Mouse (Mus musculus): ENCODE data around the gene Glp1r.

Gene Glp1r

GRCm38 (mm10) chr17:30901627-30902026 is at the start of gene Glp1r:
Gene Glp1r, plus strand, starts transcription at chr17:30901817.
- DNase-seq (ENCODE audit: low spot score): no peak

DNA sequence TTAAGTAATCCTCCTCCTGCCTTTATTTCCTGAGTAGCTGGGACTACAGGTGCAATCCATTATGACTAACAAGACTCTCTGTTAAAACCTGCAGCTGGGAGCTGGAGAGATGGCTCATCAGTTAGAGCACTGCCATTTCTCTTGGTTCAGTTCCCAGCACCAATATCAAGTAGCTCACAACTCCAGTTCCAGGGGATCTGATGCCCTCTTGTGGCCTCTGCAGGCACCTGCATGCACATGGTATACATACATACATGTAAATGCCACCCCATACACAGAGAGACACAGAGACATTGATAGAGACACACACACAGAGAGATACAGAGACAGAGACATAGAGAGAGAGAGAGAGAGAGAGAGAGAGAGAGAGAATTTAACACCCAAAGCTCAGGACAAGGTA is 49.3 kb upstream of the Glp1r start:
- DNase-seq (ENCODE audit: low spot score): no peak

DNA sequence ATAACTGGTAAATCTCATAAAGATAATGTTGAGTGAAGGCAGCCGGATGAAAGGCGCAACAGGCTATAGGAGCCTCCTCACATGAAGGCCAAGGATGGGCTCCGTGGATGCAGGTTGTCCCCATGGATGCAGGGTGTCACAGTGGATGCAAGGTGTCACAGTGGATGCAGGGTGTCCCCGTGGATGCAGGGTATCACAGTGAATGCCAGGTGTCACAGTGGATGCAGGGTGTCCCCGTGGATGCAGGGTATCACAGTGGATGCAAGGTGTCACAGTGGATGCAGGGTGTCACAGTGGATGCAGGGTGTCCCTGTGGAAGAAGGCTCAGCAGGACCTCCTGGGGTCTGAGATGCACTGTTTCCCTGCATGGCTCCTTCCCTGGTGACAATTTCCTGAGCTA is 44.3 kb upstream of the Glp1r start:
- DNase-seq (ENCODE audit: low spot score): no peak

- no peak for DNase-seq (ENCODE audit: low spot score)
These were observed 42.9 kb upstream of the Glp1r start for GRCm38 (mm10) chr17:30858586-30859259.

DNA sequence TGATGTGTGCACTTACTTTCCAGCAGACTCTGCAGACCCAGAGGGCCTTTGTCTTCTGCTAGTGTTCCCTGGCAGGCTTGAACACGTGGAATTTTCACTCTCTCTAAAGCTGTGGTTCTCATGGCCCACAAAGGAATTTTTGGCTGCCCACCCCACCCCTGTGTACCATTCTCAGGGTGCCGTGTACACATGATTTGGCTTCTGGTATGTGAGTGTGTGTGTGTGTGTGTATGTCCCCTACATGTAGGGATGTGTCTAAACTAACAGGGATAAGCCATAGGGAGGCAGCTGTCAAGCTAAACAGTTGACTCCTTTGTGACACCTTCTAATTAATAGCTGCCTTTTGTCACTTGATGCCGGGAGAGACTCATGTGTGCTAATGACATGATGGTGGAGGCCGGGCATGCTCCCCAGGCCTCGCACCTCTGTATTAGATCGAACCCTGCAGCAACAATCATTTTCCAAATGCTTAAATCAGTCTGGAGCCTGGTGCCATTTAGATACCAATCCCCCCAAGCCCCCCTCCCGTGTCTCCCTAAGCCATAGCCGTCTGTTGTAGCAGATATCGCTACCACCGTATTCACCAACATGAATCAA is 41.5 kb upstream of the Glp1r start:
- no peak for DNase-seq (ENCODE audit: low spot score)

- no peak for DNase-seq (ENCODE audit: low spot score)
These were observed 41.0 kb upstream of the Glp1r start for GRCm38 (mm10) chr17:30860606-30861005.

GRCm38 (mm10) chr17:30866281-30866680 is 35.3 kb upstream of the Glp1r start:
- DNase-seq (ENCODE audit: low spot score): no peak

- DNase-seq (ENCODE audit: low spot score): no peak
These were observed 34.7 kb upstream of the Glp1r start for GRCm38 (mm10) chr17:30866966-30867365.

DNA sequence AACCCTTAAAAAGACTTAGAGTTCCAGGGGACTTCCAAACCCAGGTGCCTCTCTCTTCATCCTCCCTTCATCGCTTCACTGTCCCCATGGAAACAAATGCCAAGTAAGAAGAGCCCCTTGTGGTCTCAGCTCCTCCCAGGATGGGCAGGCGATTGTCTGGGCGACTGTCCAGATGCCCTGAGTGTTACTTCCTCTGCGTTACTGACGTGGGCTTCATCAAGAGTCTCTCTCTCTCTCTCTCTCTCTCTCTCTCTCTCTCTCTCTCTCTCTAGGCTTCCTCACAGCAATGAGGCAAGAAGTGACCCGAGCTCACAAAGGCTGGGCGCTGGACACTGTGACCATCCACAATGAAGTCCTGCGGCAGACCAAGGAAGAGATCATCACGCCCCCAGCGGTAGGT is 30.6 kb upstream of the Glp1r start:
- no peak for DNase-seq (ENCODE audit: low spot score)

GRCm38 (mm10) chr17:30874276-30874675 is 27.3 kb upstream of the Glp1r start:
- no peak for DNase-seq (ENCODE audit: low spot score)

DNA sequence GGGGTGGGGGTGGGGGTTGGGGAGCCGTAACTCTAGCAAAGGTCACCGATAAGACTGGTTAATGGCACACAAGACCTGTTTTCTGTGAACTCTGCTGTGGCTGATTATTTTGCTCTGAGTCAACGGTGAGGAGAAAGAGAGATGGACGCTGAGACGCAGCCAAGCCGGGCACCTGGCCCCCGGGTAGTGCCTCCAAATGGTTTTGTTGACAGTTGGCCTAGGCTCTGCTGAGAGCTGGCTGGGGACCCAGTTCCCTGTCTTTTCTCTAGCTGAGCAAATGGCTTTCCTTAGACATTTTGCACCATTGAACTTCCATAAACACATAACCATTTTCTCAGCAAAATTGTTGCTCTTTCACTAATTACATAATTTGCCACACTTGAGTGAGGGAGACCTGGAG is 24.2 kb upstream of the Glp1r start:
- no peak for DNase-seq (ENCODE audit: low spot score)

DNA sequence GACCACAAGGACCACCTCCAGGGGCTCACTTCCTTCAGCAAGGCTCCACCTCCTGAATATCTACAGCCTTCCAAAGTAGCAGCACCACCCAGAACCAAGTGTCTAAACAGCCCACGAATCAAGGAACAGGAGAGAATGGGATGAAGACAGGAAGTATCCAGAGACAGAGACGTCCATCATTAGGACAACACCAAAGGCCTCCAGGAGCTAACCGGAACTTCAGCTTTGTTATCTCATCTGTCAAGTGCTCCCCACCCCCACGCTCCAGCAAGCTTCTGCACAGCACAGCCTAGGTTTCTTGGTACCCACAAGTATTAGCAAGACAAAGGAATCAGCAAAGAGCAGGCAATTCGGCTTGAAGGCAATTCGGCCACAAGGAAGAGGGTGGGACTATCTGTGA is 23.0 kb upstream of the Glp1r start:
- no peak for DNase-seq (ENCODE audit: low spot score)

DNA sequence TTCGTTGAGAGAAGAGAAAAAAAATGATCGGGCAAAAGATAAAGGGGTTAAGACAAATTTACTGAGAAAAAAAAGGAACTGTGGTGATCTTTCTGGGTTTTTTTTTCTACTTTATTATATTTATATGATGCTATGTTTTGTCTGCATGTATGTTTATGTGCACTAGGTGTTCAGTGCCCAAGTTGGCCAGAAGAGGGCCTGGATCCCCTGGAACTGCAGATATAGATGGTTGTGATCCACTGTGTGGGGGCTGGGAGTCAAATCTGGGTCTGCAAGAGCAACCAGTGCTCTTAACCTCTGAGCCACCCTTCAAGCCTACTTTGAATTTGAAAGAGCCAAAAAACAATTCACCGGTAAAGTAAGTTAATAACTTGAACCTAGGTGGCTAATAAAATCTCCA is 21.2 kb upstream of the Glp1r start:
- no peak for DNase-seq (ENCODE audit: low spot score)

DNA sequence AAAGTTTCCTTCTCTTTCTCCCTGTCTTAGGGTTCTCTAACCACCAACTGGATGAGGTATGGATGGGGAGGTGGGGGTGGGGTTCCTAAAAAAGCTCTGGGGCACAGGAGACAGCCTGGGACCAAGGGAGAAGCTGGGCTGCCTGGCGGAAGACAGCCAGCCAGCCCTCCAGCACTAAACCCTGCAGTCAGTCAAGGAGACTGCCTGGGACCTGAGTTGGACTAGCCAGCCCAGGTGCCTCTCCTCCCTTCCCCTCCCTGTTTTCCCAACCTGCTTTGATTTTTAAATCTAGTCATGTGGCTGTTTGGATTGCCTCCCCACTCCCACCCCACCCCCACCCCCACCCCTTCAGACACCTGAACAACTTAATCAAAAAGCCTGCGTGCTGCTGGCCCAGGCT is 20.6 kb upstream of the Glp1r start:
- no peak for DNase-seq (ENCODE audit: low spot score)

DNA sequence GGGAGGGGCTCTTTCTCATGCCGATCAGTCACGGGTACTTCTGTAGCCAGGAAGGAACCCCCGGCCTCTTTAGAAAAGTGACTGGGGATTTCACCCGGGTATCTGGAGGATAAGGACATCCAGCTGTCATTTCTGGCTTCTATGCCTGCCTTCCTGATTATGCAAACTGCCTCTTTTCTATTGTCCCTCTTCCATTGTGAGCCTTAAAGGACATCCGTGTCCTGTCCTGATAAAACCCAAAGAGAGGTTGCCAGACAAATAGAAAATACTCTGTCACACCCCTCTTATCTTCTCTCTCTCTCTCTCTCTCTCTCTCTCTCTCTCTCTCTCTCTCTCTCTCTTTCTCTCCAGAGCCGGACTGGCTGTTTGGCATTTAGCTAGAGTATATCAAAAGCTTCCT is 19.4 kb upstream of the Glp1r start:
- DNase-seq (ENCODE audit: low spot score): no peak

DNA sequence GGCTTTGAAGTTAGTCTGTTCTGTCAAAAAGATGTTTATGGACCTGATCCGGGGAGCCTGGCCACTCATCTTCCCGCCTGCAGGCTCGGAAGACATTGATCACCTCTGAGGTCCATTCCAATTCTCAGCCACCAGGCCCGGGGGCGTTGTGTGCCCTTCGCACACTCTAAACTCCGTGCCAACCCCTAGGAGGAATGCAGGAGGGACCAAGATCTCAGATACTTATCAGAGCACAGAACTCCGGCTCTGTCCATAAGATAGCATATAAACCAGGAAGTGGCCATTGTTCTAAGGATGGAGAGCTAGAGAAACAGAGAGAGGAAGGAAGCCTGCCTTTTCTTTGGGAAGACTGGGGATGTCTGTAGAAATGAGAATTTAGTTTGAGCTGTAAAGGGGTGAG is 18.1 kb upstream of the Glp1r start:
- no peak for DNase-seq (ENCODE audit: low spot score)

DNA sequence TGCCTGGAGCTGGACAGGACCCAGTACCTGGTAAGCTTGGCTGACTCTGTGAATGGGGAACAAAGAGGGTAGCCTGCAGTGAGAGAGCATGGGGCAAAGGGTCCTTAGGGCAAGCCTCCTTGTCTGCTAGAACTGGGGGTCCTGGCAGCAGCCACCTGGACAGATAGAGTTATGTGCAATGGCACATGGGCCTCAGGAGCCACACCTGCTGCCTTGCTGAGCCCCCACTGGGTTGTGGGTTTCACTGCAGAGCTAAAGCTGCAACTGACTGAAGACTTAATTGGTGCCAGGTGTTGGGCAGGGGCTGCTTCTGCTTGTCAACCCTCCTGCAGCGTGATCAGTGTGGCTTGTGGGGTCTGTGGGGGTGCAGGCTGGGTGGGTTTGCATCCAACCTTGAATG is 9.5 kb upstream of the Glp1r start:
- no peak for DNase-seq (ENCODE audit: low spot score)

DNA sequence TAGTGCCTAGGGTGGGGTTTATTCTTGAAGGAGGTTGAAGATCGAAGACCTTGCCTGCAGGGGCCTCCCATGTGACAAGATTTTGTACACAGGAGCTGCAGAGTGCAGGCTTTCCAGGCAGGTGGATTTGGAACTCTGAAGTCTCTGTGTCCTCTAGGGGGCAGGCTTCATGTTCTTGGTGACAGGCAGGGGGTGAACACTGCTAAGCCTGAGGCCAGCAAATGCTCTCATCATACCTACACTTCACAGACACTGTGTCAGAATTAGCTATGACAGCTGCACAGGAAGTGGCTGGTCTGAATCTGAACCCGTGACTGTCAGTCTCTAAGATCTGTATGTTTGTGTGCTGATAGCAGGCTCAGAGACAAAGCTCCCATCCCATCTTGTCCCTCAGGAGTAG is 8.9 kb upstream of the Glp1r start:
- no peak for DNase-seq (ENCODE audit: low spot score)

GRCm38 (mm10) chr17:30897075-30897474 is 4.5 kb upstream of the Glp1r start:
- DNase-seq (ENCODE audit: low spot score): no peak

- no peak for DNase-seq (ENCODE audit: low spot score)
These were observed 2.5 kb downstream of the Glp1r start for GRCm38 (mm10) chr17:30904096-30904495.

DNA sequence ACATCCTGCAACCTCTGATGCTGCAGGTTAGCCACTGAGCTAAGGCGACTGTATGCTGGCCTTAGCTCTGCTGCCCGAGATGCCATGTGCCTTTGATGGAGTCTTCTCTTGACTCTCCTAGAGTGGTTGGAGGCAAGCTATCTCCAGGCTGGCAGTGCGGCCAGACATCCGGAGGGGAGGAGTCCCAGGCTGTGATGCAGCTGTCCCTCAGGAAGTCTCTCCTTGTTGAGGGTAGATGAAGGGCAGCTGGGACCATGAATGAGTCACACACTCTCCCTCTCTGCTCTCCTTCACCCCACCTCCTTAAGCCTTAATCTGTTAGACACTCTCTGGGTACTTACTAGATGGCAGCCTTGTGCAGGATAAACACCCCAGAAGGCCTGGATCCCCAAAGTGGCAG is 6.0 kb downstream of the Glp1r start:
- no peak for DNase-seq (ENCODE audit: low spot score)

- no peak for DNase-seq (ENCODE audit: low spot score)
These were observed 9.5 kb downstream of the Glp1r start for GRCm38 (mm10) chr17:30910866-30911731.

DNA sequence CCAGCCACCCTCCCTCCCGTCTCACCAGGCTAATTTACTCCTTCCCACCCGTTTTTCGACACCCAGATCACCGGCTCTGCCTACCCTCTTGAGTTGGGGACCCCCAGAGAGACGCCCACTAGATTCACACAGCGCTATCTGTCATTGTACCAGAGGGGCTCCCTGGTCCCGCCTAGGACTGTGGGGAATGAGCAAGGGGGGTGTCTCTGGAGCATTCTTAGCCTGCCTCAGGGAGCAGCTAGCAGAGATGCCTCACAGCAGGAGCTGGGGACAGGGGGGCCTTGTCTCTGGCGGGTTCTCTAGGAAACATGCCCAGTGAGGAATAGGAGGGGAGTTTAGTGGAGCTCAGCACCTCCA is 10.1 kb downstream of the Glp1r start:
- no peak for DNase-seq (ENCODE audit: low spot score)

All from ovary, postnatal 10 days (tissue).